Mouse (Mus musculus): Measurements from ENCODE around the gene Sptlc2. TPM values are rescaled to one million over a fixed set of nuclear protein-coding genes. Genes with fewer than 3 reads are reported as not detected.

Gene Sptlc2
- total and polyA plus RNA-seq, 3 experiments, result 37.1 to 68.6 (median 49.2) TPM

DNA sequence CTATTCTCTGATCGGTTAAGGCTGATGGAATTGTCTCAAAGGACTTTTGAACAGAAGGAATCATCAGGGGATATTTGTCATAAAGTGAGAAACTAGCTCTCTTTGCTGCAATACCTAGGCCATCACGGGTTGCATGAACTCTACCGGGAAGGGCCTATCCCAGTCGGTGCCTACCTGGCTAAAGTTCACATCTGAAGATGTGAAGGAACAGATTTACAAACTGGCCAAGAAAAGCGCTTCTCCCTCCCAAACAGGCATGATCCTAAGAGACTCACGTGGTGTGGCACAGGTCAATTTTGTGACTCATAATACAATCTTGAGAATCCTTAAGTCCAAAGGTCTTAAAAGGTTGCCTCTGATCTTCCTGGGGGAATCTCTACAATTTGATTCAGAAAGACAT is 6.2 kb upstream of the Sptlc2 start:
- TF ChIP-seq PAX5 (IDR thresholded peaks at IDR 0.05; ENCODE audit: low read length), result no peak
- no peak for TF ChIP-seq CHD1 (IDR thresholded peaks at IDR 0.05; ENCODE audit: low read depth, low read length)
- no peak for TF ChIP-seq ZKSCAN1 (IDR thresholded peaks at IDR 0.05; ENCODE audit: borderline replicate concordance, low read depth, low read length)
- no peak for TF ChIP-seq JUND (conservative IDR thresholded peaks at IDR 0.05; ENCODE audit: low read depth, low read length)
- in situ Hi-C loops (cut with MboI; ENCODE audit: low pct_ligation_motif_present, low pct_unique_long_range_greater_than_20kb, low sequenced_read_pairs) (no loop called here), dilution Hi-C loops (cut with MboI; ENCODE audit: extremely low pct_ligation_motif_present, extremely low pct_unique_long_range_greater_than_20kb, low sequenced_read_pairs) (no loop called here)

GRCm38 (mm10) chr12:87393447-87394145 is 5.4 kb upstream of the Sptlc2 start:
- in situ Hi-C loops (cut with MboI; ENCODE audit: low pct_ligation_motif_present, low pct_unique_long_range_greater_than_20kb, low sequenced_read_pairs) (no loop called here), dilution Hi-C loops (cut with MboI; ENCODE audit: extremely low pct_ligation_motif_present, extremely low pct_unique_long_range_greater_than_20kb, low sequenced_read_pairs) (no loop called here)
- Histone ChIP-seq H3K79me2 (replicated peaks; ENCODE audit: control insufficient read depth, extremely low read depth, insufficient read depth, poor library complexity, severe bottlenecking) (no peaks in the 10 kb centered on the region), H3K27me3 (replicated peaks) (peaks cover 11% of the 10 kb centered on the region), H3K9ac (ENCODE audit: insufficient read depth, low read depth) (no peak overlapping the region), H3K4me3 (replicated peaks in 1 of 3; ENCODE audit: low read depth in 2 of 3, low read length in 2 of 3, poor library complexity in 1 of 3) (no peak overlapping the region), H3K9me3 (replicated peaks; ENCODE audit: low read length) (no peaks in the 10 kb centered on the region), H3K36me3 (replicated peaks in 1 of 2; ENCODE audit: control insufficient read depth in 1 of 2, insufficient read depth in 1 of 2, low read length in 1 of 2) (no peaks in the 10 kb centered on the region), H3K4me1 (ENCODE audit: control insufficient read depth in 1 of 2, insufficient read depth in 2 of 2) (no peaks in the 10 kb centered on the region), H3K4me2 (ENCODE audit: insufficient read depth, low read depth, poor library complexity, severe bottlenecking) (no peak overlapping the region), H3K27ac (ENCODE audit: insufficient read depth, low read depth) (no peak overlapping the region)
- no peak for DNase-seq (ENCODE audit: extremely low read depth)
- no peak for TF ChIP-seq CHD1 (IDR thresholded peaks at IDR 0.05; ENCODE audit: low read depth, low read length)
- no peak for TF ChIP-seq POLR2A (IDR thresholded peaks at IDR 0.05; ENCODE audit: low read depth, low read length)
- no peak for TF ChIP-seq ETS1 (conservative IDR thresholded peaks at IDR 0.05; ENCODE audit: low read depth, low read length)
- no peak for TF ChIP-seq USF1 (IDR thresholded peaks at IDR 0.05; ENCODE audit: low read depth, low read length)
- no peak for TF ChIP-seq MAX (IDR thresholded peaks at IDR 0.05; ENCODE audit: low read length)
- no peak for TF ChIP-seq IRF4 (IDR thresholded peaks at IDR 0.05; ENCODE audit: low read depth, low read length)
- TF ChIP-seq ZKSCAN1 (IDR thresholded peaks at IDR 0.05; ENCODE audit: borderline replicate concordance, low read depth, low read length), result no peak
- TF ChIP-seq NELFE (IDR thresholded peaks at IDR 0.05; ENCODE audit: low read depth, low read length), result no peak
- no peak for TF ChIP-seq PAX5 (IDR thresholded peaks at IDR 0.05; ENCODE audit: low read length)
- TF ChIP-seq GABPA (IDR thresholded peaks at IDR 0.05; ENCODE audit: insufficient replicate concordance, low read depth, low read length), result no peak
- no peak for TF ChIP-seq POLR2AphosphoS2 (IDR thresholded peaks at IDR 0.05; ENCODE audit: low read depth, low read length)
- no peak for TF ChIP-seq KAT2A (IDR thresholded peaks at IDR 0.05; ENCODE audit: insufficient replicate concordance, low read length)

More for the DNA sequence above, 6.2 kb upstream of the Sptlc2 start:
- Histone ChIP-seq H3K79me2 (replicated peaks; ENCODE audit: control insufficient read depth, extremely low read depth, insufficient read depth, poor library complexity, severe bottlenecking) (no peaks in the 10 kb centered on the region), H3K4me1 (ENCODE audit: control insufficient read depth in 1 of 2, insufficient read depth in 2 of 2) (peaks cover 2 to 4% of the 10 kb centered on the region in 2 experiments), H3K27ac (ENCODE audit: insufficient read depth, low read depth) (no peak overlapping the region), H3K27me3 (replicated peaks) (peaks cover 11% of the 10 kb centered on the region), H3K36me3 (replicated peaks in 1 of 2; ENCODE audit: control insufficient read depth in 1 of 2, insufficient read depth in 1 of 2, low read length in 1 of 2) (no peaks in the 10 kb centered on the region), H3K4me3 (replicated peaks in 1 of 3; ENCODE audit: low read depth in 2 of 3, low read length in 2 of 3, poor library complexity in 1 of 3) (no peak overlapping the region), H3K4me2 (ENCODE audit: insufficient read depth, low read depth, poor library complexity, severe bottlenecking) (no peak overlapping the region), H3K9me3 (replicated peaks; ENCODE audit: low read length) (no peaks in the 10 kb centered on the region), H3K9ac (ENCODE audit: insufficient read depth, low read depth) (no peak overlapping the region)
- no peak for DNase-seq (ENCODE audit: extremely low read depth)

Measured in CH12.LX (cell line).